Mouse (Mus musculus) spleen, adult 12 weeks (tissue): ENCODE measurements around the gene Nagk.
A peak's percentile ranks its signal among the peaks of the same experiment; 100 is the strongest.
"Not testable (repeated sequence)": the region's sequence is repeated elsewhere in the genome, so short reads cannot be mapped to it uniquely, and the experiment has no call there.

Source experiments
- DNase-seq: peaks from one replicate; pipeline ENCODE4 v3.0.0; 2022; ENCODE audit warnings: low spot score

Nagk gene

GRCm38 (mm10) chr6:83815801-83816200 lies 21.0 kb downstream of the Nagk start:
- DNase-seq: no peak

GRCm38 (mm10) chr6:83818996-83819395 lies 24.2 kb downstream of the Nagk start:
- no peak for DNase-seq

- no peak for DNase-seq
Measured at GRCm38 (mm10) chr6:83820727-83821515, 26.1 kb downstream of the Nagk start.

GRCm38 (mm10) chr6:83821856-83822255 lies 27.1 kb downstream of the Nagk start:
- DNase-seq: no peak

- DNase-seq: no peak
Measured at GRCm38 (mm10) chr6:83830941-83831605, 36.3 kb downstream of the Nagk start.

- DNase-seq: peak; percentile 91
Measured at GRCm38 (mm10) chr6:83831606-83832123, 36.9 kb downstream of the Nagk start, which contains the start of gene Paip2b. Paip2b (minus strand) TSS chr6:83831741.

GRCm38 (mm10) chr6:83832393-83832792 lies 37.6 kb downstream of the Nagk start:
- not testable (repeated sequence) for DNase-seq

GRCm38 (mm10) chr6:83836826-83837225 lies 42.0 kb downstream of the Nagk start:
- no peak for DNase-seq

- DNase-seq: no peak
Measured at GRCm38 (mm10) chr6:83838046-83838445, 43.3 kb downstream of the Nagk start.

GRCm38 (mm10) chr6:83840086-83840485 lies 45.3 kb downstream of the Nagk start:
- no peak for DNase-seq

- no peak for DNase-seq
Measured at GRCm38 (mm10) chr6:83844913-83845312, 50.1 kb downstream of the Nagk start.

GRCm38 (mm10) chr6:83846141-83846540 lies 51.4 kb downstream of the Nagk start:
- no peak for DNase-seq

- DNase-seq: no peak
Measured at GRCm38 (mm10) chr6:83849446-83849845, 54.7 kb downstream of the Nagk start.
